Mouse (Mus musculus) adrenal gland, postnatal 36 days (tissue): Measurements from ENCODE around the gene Apbb2. TPM values are rescaled to one million over a fixed set of nuclear protein-coding genes. Genes with fewer than 3 reads are reported as not detected.
A peak's percentile ranks its signal among the peaks of the same experiment; 100 is the strongest.

Source experiments
- DNase-seq, 2 experiments: peaks; one replicate each; pipeline ENCODE4 v3.0.0; 2021; ENCODE audit warnings: mixed read lengths in 1 of 2
- total RNA-seq, 2 experiments: library from RNA; stranded (reverse); gene quantifications; 2 replicates each; pipeline ENCODE4 v1.2.3; 2021

The Apbb2 gene
- total RNA-seq, 2 experiments from 2014 or later: 69.0 to 71.7 TPM

GRCm38 (mm10) chr5:66475824-66476223, 142.8 kb downstream of the Apbb2 start:
- no peak for DNase-seq

- DNase-seq: no peak
Observed at GRCm38 (mm10) chr5:66474153-66474552, 144.4 kb downstream of the Apbb2 start.

GRCm38 (mm10) chr5:66473599-66473998, 145.0 kb downstream of the Apbb2 start:
- DNase-seq: no peak

- DNase-seq: no peak
Observed at GRCm38 (mm10) chr5:66470837-66471236, 147.7 kb downstream of the Apbb2 start.

- DNase-seq: peak; percentile 52 to 61
Observed at GRCm38 (mm10) chr5:66469685-66470084, 148.9 kb downstream of the Apbb2 start.

- DNase-seq: no peak
Observed at GRCm38 (mm10) chr5:66468331-66469001, 150.1 kb downstream of the Apbb2 start.

- DNase-seq: no peak
Observed at GRCm38 (mm10) chr5:66462665-66463064, 155.9 kb downstream of the Apbb2 start.

GRCm38 (mm10) chr5:66458851-66459250, 159.7 kb downstream of the Apbb2 start:
- DNase-seq: peak in 1 of 2 experiments; percentile 25

GRCm38 (mm10) chr5:66455271-66455670, 163.3 kb downstream of the Apbb2 start:
- DNase-seq: peak; percentile 7 to 18

GRCm38 (mm10) chr5:66454826-66455225, 163.8 kb downstream of the Apbb2 start:
- DNase-seq: no peak

GRCm38 (mm10) chr5:66453106-66453505, 165.5 kb downstream of the Apbb2 start:
- peak in 1 of 2 experiments; percentile 10 for DNase-seq

- DNase-seq: no peak
Observed at GRCm38 (mm10) chr5:66451561-66451960, 167.0 kb downstream of the Apbb2 start.

GRCm38 (mm10) chr5:66445497-66445896, 173.1 kb downstream of the Apbb2 start:
- DNase-seq: no peak

- no peak for DNase-seq
Observed at GRCm38 (mm10) chr5:66442260-66442659, 176.3 kb downstream of the Apbb2 start.

GRCm38 (mm10) chr5:66436791-66437246, 181.8 kb downstream of the Apbb2 start:
- no peak for DNase-seq

- no peak for DNase-seq
Observed at GRCm38 (mm10) chr5:66435158-66435557, 183.4 kb downstream of the Apbb2 start.

GRCm38 (mm10) chr5:66429076-66429475, 189.5 kb downstream of the Apbb2 start:
- no peak for DNase-seq

- DNase-seq: no peak
Observed at GRCm38 (mm10) chr5:66428071-66428470, 190.5 kb downstream of the Apbb2 start.

- peak in 1 of 2 experiments; percentile 44 for DNase-seq
Observed at GRCm38 (mm10) chr5:66423909-66424308, 194.7 kb downstream of the Apbb2 start.

GRCm38 (mm10) chr5:66423466-66423865, 195.1 kb downstream of the Apbb2 start:
- peak; percentile 22 to 24 for DNase-seq

- no peak for DNase-seq
Observed at GRCm38 (mm10) chr5:66421954-66422353, 196.6 kb downstream of the Apbb2 start.

- no peak for DNase-seq
Observed at GRCm38 (mm10) chr5:66421230-66421629, 197.4 kb downstream of the Apbb2 start.

GRCm38 (mm10) chr5:66420011-66420410, 198.6 kb downstream of the Apbb2 start:
- no peak for DNase-seq

- no peak for DNase-seq
Observed at GRCm38 (mm10) chr5:66417289-66417688, 201.3 kb downstream of the Apbb2 start.
